Mouse (Mus musculus): ENCODE data around the gene Cfap54.

DNA sequence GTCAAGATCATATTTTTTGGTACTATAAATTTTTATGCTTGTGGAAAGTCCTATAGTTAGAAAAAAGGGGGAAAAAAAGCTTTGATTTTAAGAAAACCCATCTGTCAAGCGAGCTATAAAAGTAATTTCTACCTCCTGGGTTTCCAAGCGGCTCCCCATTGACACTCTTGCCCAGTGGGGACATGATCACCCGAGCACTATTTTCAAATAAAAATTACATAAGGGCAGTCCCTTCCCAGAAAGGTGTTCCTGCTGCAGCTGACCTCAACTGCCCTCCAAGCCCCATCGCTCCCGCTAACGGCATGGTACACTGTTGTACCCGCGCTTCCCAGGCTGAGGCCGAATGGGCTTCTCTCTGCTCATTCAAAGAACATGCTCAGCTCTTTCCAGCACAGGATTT is 5.0 kb downstream of the Cfap54 start:
- TF ChIP-seq FLI1 (IDR thresholded peaks at IDR 0.05; ENCODE audit: low read length) (no peak), GATA1 (IDR thresholded peaks at IDR 0.05; ENCODE audit: borderline replicate concordance, low read length) (no peak)

All from megakaryocyte, embryonic 14.5 days (primary cell).